Mouse (Mus musculus): ENCODE data around the gene Fbxo11. TPM values are rescaled to one million over a fixed set of nuclear protein-coding genes. Genes with fewer than 3 reads are reported as not detected.
A peak's percentile ranks its signal among the peaks of the same experiment; 100 is the strongest.
"Not testable (repeated sequence)": the region's sequence is repeated elsewhere in the genome, so short reads cannot be mapped to it uniquely, and the experiment has no call there.

The Fbxo11 gene
- polyA plus RNA-seq, 1 experiment from 2014 or later, result 10.0 TPM

- Histone ChIP-seq H3K27ac (ENCODE audit: low read length) (no peak overlapping the region), H3K4me1 (ENCODE audit: control insufficient read depth, insufficient read depth, low read length) (peaks cover 4% of the 10 kb centered on the region; the same call in 1 of the 2 replicates), H3K9ac (ENCODE audit: low read length) (no peak overlapping the region), H3K36me3 (ENCODE audit: control insufficient read depth, insufficient read depth) (no peaks in the 10 kb centered on the region), H3K27me3 (ENCODE audit: control insufficient read depth, insufficient read depth, low read length) (no peaks in the 10 kb centered on the region), H3K4me3 (ENCODE audit: low read length) (no peak overlapping the region), H3K9me3 (replicated peaks; ENCODE audit: control insufficient read depth, low read length) (no peaks in the 10 kb centered on the region), H3K4me2 (ENCODE audit: low read depth, low read length) (no peak overlapping the region)
- 67% methylated on average over 5 of the region's 5 CpGs for WGBS
- no peak for ATAC-seq (replicated peaks; ENCODE audit: extremely low read depth, insufficient read depth, low FRiP score)
Measured at GRCm38 (mm10) chr17:88031755-88032154, 33.3 kb downstream of the Fbxo11 start.

- no peak overlapping the region for H3K4me3 ChIP-seq (ENCODE audit: low read length)
- H3K4me2 ChIP-seq (ENCODE audit: low read depth, low read length), result no peak overlapping the region
- H3K9me3 ChIP-seq (replicated peaks; ENCODE audit: control insufficient read depth, low read length), result no peaks in the 10 kb centered on the region
- no peak overlapping the region for H3K27ac ChIP-seq (ENCODE audit: low read length)
- 0 out of 2 replicates have a peak, but pooled peaks have one; percentile 32 for ATAC-seq (replicated peaks; ENCODE audit: extremely low read depth, insufficient read depth, low FRiP score)
- 76% methylated on average over 17 of the region's 17 CpGs for WGBS
- H3K36me3 ChIP-seq (ENCODE audit: control insufficient read depth, insufficient read depth), result no peaks in the 10 kb centered on the region
- H3K4me1 ChIP-seq (ENCODE audit: control insufficient read depth, insufficient read depth, low read length), result peaks cover 4% of the 10 kb centered on the region; the same call in 1 of the 2 replicates
- no peak overlapping the region for H3K9ac ChIP-seq (ENCODE audit: low read length)
- no peaks in the 10 kb centered on the region for H3K27me3 ChIP-seq (ENCODE audit: control insufficient read depth, insufficient read depth, low read length)
Measured at GRCm38 (mm10) chr17:88029194-88029970, 35.7 kb downstream of the Fbxo11 start.

- no peak overlapping the region for H3K27ac ChIP-seq (ENCODE audit: low read length)
- H3K4me2 ChIP-seq (ENCODE audit: low read depth, low read length), result no peak overlapping the region
- H3K9me3 ChIP-seq (replicated peaks; ENCODE audit: control insufficient read depth, low read length), result no peaks in the 10 kb centered on the region
- ATAC-seq (replicated peaks; ENCODE audit: extremely low read depth, insufficient read depth, low FRiP score), result 0 out of 2 replicates have a peak, but pooled peaks have one; percentile 52
- 34% methylated on average over 4 of the region's 4 CpGs for WGBS
- H3K4me3 ChIP-seq (ENCODE audit: low read length), result no peak overlapping the region
- H3K9ac ChIP-seq (ENCODE audit: low read length), result no peak overlapping the region
- H3K27me3 ChIP-seq (ENCODE audit: control insufficient read depth, insufficient read depth, low read length), result no peaks in the 10 kb centered on the region
- H3K4me1 ChIP-seq (ENCODE audit: control insufficient read depth, insufficient read depth, low read length), result peaks cover 7% of the 10 kb centered on the region; the same call in 1 of the 2 replicates
- H3K36me3 ChIP-seq (ENCODE audit: control insufficient read depth, insufficient read depth), result no peaks in the 10 kb centered on the region
Measured at GRCm38 (mm10) chr17:88025227-88025626, 39.9 kb downstream of the Fbxo11 start.

GRCm38 (mm10) chr17:88023924-88024323, 41.2 kb downstream of the Fbxo11 start:
- WGBS, result 81% methylated on average over 1 of the region's 1 CpGs
- no peak for ATAC-seq (replicated peaks; ENCODE audit: extremely low read depth, insufficient read depth, low FRiP score)
- H3K4me2 ChIP-seq (ENCODE audit: low read depth, low read length), result no peak overlapping the region

GRCm38 (mm10) chr17:88016027-88016426, 49.1 kb downstream of the Fbxo11 start:
- 89% methylated on average over 8 of the region's 8 CpGs for WGBS
- not testable (repeated sequence) for H3K4me1 ChIP-seq (ENCODE audit: control insufficient read depth, insufficient read depth, low read length); H3K4me3 ChIP-seq (ENCODE audit: low read length); H3K4me2 ChIP-seq (ENCODE audit: low read depth, low read length); H3K9me3 ChIP-seq (replicated peaks; ENCODE audit: control insufficient read depth, low read length); ATAC-seq (replicated peaks; ENCODE audit: extremely low read depth, insufficient read depth, low FRiP score); H3K27ac ChIP-seq (ENCODE audit: low read length); H3K27me3 ChIP-seq (ENCODE audit: control insufficient read depth, insufficient read depth, low read length); H3K9ac ChIP-seq (ENCODE audit: low read length)
- H3K36me3 ChIP-seq (ENCODE audit: control insufficient read depth, insufficient read depth), result peaks cover 27% of the 10 kb centered on the region; the same call in 1 of the 2 replicates

More at GRCm38 (mm10) chr17:88023924-88024323, 41.2 kb downstream of the Fbxo11 start:
- Histone ChIP-seq H3K9me3 (replicated peaks; ENCODE audit: control insufficient read depth, low read length) (no peaks in the 10 kb centered on the region), H3K36me3 (ENCODE audit: control insufficient read depth, insufficient read depth) (no peaks in the 10 kb centered on the region), H3K27me3 (ENCODE audit: control insufficient read depth, insufficient read depth, low read length) (no peaks in the 10 kb centered on the region), H3K4me1 (ENCODE audit: control insufficient read depth, insufficient read depth, low read length) (0 out of 2 replicates have a peak, but pooled peaks cover 2% of the 10 kb centered on the region), H3K4me3 (ENCODE audit: low read length) (no peak overlapping the region), H3K9ac (ENCODE audit: low read length) (no peak overlapping the region), H3K27ac (ENCODE audit: low read length) (no peak overlapping the region)

- no peak for ATAC-seq (replicated peaks; ENCODE audit: extremely low read depth, insufficient read depth, low FRiP score)
- peaks cover 39% of the 10 kb centered on the region for H3K36me3 ChIP-seq (ENCODE audit: control insufficient read depth, insufficient read depth)
- no peaks in the 10 kb centered on the region for H3K27me3 ChIP-seq (ENCODE audit: control insufficient read depth, insufficient read depth, low read length)
- WGBS, result 84% methylated on average over 1 of the region's 1 CpGs
- no peak overlapping the region for H3K9ac ChIP-seq (ENCODE audit: low read length)
- H3K4me1 ChIP-seq (ENCODE audit: control insufficient read depth, insufficient read depth, low read length), result no peaks in the 10 kb centered on the region
- no peak overlapping the region for H3K4me2 ChIP-seq (ENCODE audit: low read depth, low read length)
- no peak overlapping the region for H3K27ac ChIP-seq (ENCODE audit: low read length)
- no peak overlapping the region for H3K4me3 ChIP-seq (ENCODE audit: low read length)
- no peaks in the 10 kb centered on the region for H3K9me3 ChIP-seq (replicated peaks; ENCODE audit: control insufficient read depth, low read length)
Measured at GRCm38 (mm10) chr17:88014456-88014855, 50.6 kb downstream of the Fbxo11 start.

GRCm38 (mm10) chr17:88006956-88007355, 58.1 kb downstream of the Fbxo11 start:
- H3K36me3 ChIP-seq (ENCODE audit: control insufficient read depth, insufficient read depth), result peaks cover 43% of the 10 kb centered on the region
- 83% methylated on average over 8 of the region's 8 CpGs for whole genome bisulfite sequencing

GRCm38 (mm10) chr17:88004892-88005291, 60.2 kb downstream of the Fbxo11 start:
- no peak for ATAC-seq (replicated peaks; ENCODE audit: extremely low read depth, insufficient read depth, low FRiP score)
- Histone ChIP-seq H3K9me3 (replicated peaks; ENCODE audit: control insufficient read depth, low read length) (no peaks in the 10 kb centered on the region), H3K27me3 (ENCODE audit: control insufficient read depth, insufficient read depth, low read length) (no peaks in the 10 kb centered on the region), H3K9ac (ENCODE audit: low read length) (no peak overlapping the region), H3K4me2 (ENCODE audit: low read depth, low read length) (no peak overlapping the region), H3K4me3 (ENCODE audit: low read length) (no peak overlapping the region), H3K4me1 (ENCODE audit: control insufficient read depth, insufficient read depth, low read length) (no peaks in the 10 kb centered on the region), H3K36me3 (ENCODE audit: control insufficient read depth, insufficient read depth) (peaks cover 34% of the 10 kb centered on the region), H3K27ac (ENCODE audit: low read length) (no peak overlapping the region)
- 72% methylated on average over 1 of the region's 1 CpGs for WGBS

More at GRCm38 (mm10) chr17:88006956-88007355, 58.1 kb downstream of the Fbxo11 start:
- no peak for ATAC-seq (replicated peaks; ENCODE audit: extremely low read depth, insufficient read depth, low FRiP score)
- no peak overlapping the region for H3K4me3 ChIP-seq (ENCODE audit: low read length)
- H3K4me1 ChIP-seq (ENCODE audit: control insufficient read depth, insufficient read depth, low read length), result no peaks in the 10 kb centered on the region
- H3K27ac ChIP-seq (ENCODE audit: low read length), result no peak overlapping the region
- no peak overlapping the region for H3K9ac ChIP-seq (ENCODE audit: low read length)
- H3K27me3 ChIP-seq (ENCODE audit: control insufficient read depth, insufficient read depth, low read length), result no peaks in the 10 kb centered on the region
- no peak overlapping the region for H3K4me2 ChIP-seq (ENCODE audit: low read depth, low read length)
- H3K9me3 ChIP-seq (replicated peaks; ENCODE audit: control insufficient read depth, low read length), result no peaks in the 10 kb centered on the region

- Histone ChIP-seq H3K9ac (ENCODE audit: low read length) (no peak overlapping the region), H3K36me3 (ENCODE audit: control insufficient read depth, insufficient read depth) (peaks cover 40% of the 10 kb centered on the region), H3K27ac (ENCODE audit: low read length) (no peak overlapping the region), H3K4me1 (ENCODE audit: control insufficient read depth, insufficient read depth, low read length) (no peaks in the 10 kb centered on the region), H3K4me3 (ENCODE audit: low read length) (no peak overlapping the region), H3K4me2 (ENCODE audit: low read depth, low read length) (no peak overlapping the region), H3K9me3 (replicated peaks; ENCODE audit: control insufficient read depth, low read length) (no peaks in the 10 kb centered on the region), H3K27me3 (ENCODE audit: control insufficient read depth, insufficient read depth, low read length) (no peaks in the 10 kb centered on the region)
- ATAC-seq (replicated peaks; ENCODE audit: extremely low read depth, insufficient read depth, low FRiP score), result no peak
- WGBS, result 83% methylated on average over 4 of the region's 4 CpGs
Measured at GRCm38 (mm10) chr17:87997808-87998207, 67.3 kb downstream of the Fbxo11 start.

All from heart, embryonic 16.5 days (tissue).